Mouse (Mus musculus) heart, adult 2 months (tissue): ENCODE results near the gene Mllt3.

Source experiments
- CTCF ChIP-seq: fragments of 200-600 bp; IDR thresholded peaks from 2 replicates; pipeline ENCODE4 v1.8.1; 2022; ENCODE audit warnings: antibody characterized with exemption, mild to moderate bottlenecking, moderate library complexity
- EP300 ChIP-seq: fragments of 200-500 bp; IDR thresholded peaks from 2 replicates; pipeline ENCODE4 v1.6.1; 2011; ENCODE audit warnings: low read depth, low read length, control low read depth; ENCODE audit not compliant: insufficient read depth
- POLR2A ChIP-seq: fragments of 200-500 bp; IDR thresholded peaks from 2 replicates; pipeline ENCODE4 v1.6.1; 2011; ENCODE audit warnings: mild to moderate bottlenecking, low read depth, low read length, control low read depth; ENCODE audit not compliant: insufficient read depth

- TF ChIP-seq CTCF (no peak), POLR2A (no peak), EP300 (no peak)
These were observed 130.6 kb downstream of the Mllt3 start for GRCm38 (mm10) chr4:87902584-87902983.
